ENCODE assay signal across 8 mouse cellular contexts in genomic region chr13:98298833-98299758, GRCm38 (mm10). TPM values are rescaled to one million over a fixed set of nuclear protein-coding genes. Genes with fewer than 3 reads are reported as not detected.
DNase-seq lines count a peak whose midpoint lies in the region; ATAC-seq and TF ChIP-seq lines count a peak whose summit lies in the region.

No protein-coding gene starts in this region.

- peak; percentile 71 for TF ChIP-seq RAD21 in MEL (IDR thresholded peaks at IDR 0.05; ENCODE audit: low read depth, low read length)

- H3K27me3 ChIP-seq in MEL (ENCODE audit: control insufficient read depth in 1 of 2, insufficient read depth in 2 of 2, low read length in 2 of 2): no peaks in the 10 kb centered on the region
- no peaks in the 10 kb centered on the region for H3K27me3 ChIP-seq in forebrain, embryonic 16.5 days (replicated peaks; ENCODE audit: control insufficient read depth, insufficient read depth, low read length)
- no peaks in the 10 kb centered on the region for H3K27me3 ChIP-seq in lung, postnatal 0 days (replicated peaks; ENCODE audit: insufficient read depth, low read length)

- no peak overlapping the region for H3K4me3 ChIP-seq in MEL (ENCODE audit: control insufficient read depth in 1 of 2, insufficient read depth in 1 of 2, low read depth in 2 of 2, low read length in 2 of 2)
- H3K4me3 ChIP-seq in forebrain, embryonic 16.5 days (replicated peaks; ENCODE audit: low read length): no peak overlapping the region
- H3K4me3 ChIP-seq in lung, postnatal 0 days (ENCODE audit: low read depth, low read length): no peak overlapping the region

- WGBS in forebrain, embryonic 16.5 days: 45% methylated on average over 21 of the region's 21 CpGs
- 54% methylated on average over 21 of the region's 21 CpGs for WGBS in lung, postnatal 0 days

- H3K4me1 ChIP-seq in MEL (ENCODE audit: control insufficient read depth in 1 of 2, insufficient read depth in 2 of 2, low read length in 2 of 2): no peaks in the 10 kb centered on the region; a peak in 1 of 4 replicates
- H3K4me1 ChIP-seq in forebrain, embryonic 16.5 days (replicated peaks; ENCODE audit: control insufficient read depth, insufficient read depth, low read length): 0 out of 2 replicates have a peak, but pooled peaks cover 2% of the 10 kb centered on the region
- no peaks in the 10 kb centered on the region for H3K4me1 ChIP-seq in lung, postnatal 0 days (ENCODE audit: insufficient read depth, low read depth, low read length)

- peak; percentile 82 for ATAC-seq in forebrain, embryonic 16.5 days
- peak; percentile 76 to 90 for ATAC-seq in hematopoietic stem cell, adult 5-6 weeks (replicated peaks in 1 of 2; ENCODE audit: insufficient read depth in 1 of 2, low FRiP score in 2 of 2, low TSS enrichment in 1 of 2, low read depth in 1 of 2, poor library complexity in 2 of 2, severe bottlenecking in 2 of 2)
- ATAC-seq in lung, postnatal 0 days: peak; percentile 84

- H3K27ac ChIP-seq in MEL (ENCODE audit: control insufficient read depth, low read depth, low read length): no peak overlapping the region
- H3K27ac ChIP-seq in forebrain, embryonic 16.5 days (ENCODE audit: low read length): no peak overlapping the region
- no peak overlapping the region for H3K27ac ChIP-seq in lung, postnatal 0 days (ENCODE audit: low read length)

- H3K79me2 ChIP-seq in MEL (ENCODE audit: control insufficient read depth, insufficient read depth, low read length, poor library complexity): no peaks in the 10 kb centered on the region

- TF ChIP-seq CTCF in MEL (IDR thresholded peaks at IDR 0.05 in 2 of 3, conservative IDR thresholded peaks at IDR 0.05 in 1 of 3; ENCODE audit: control insufficient read depth in 1 of 3, insufficient read depth in 1 of 3, low read depth in 2 of 3, low read length in 3 of 3, poor library complexity in 1 of 3, severe bottlenecking in 1 of 3): peak; percentile 45 to 68 (median 63); a peak in 5 of 6 replicates
- peak; percentile 82 for TF ChIP-seq CTCF in lung, postnatal 0 days (IDR thresholded peaks at IDR 0.05)

- H3K9ac ChIP-seq in MEL (ENCODE audit: control insufficient read depth, low read depth, low read length, poor library complexity, severe bottlenecking): no peak overlapping the region
- H3K9ac ChIP-seq in forebrain, embryonic 16.5 days (replicated peaks; ENCODE audit: low read depth, low read length): peak overlapping the region; percentile 39
- no peak overlapping the region for H3K9ac ChIP-seq in lung, postnatal 0 days (replicated peaks; ENCODE audit: low read depth)

- no peaks in the 10 kb centered on the region for H3K36me3 ChIP-seq in MEL (ENCODE audit: control insufficient read depth in 1 of 2, insufficient read depth in 2 of 2, low read length in 2 of 2)
- no peaks in the 10 kb centered on the region for H3K36me3 ChIP-seq in forebrain, embryonic 16.5 days (ENCODE audit: control insufficient read depth, insufficient read depth)
- H3K36me3 ChIP-seq in lung, postnatal 0 days (ENCODE audit: insufficient read depth, low read length): no peaks in the 10 kb centered on the region

- DNase-seq in MEL (ENCODE audit: low read depth, low spot score): peak; percentile 86
- peak; percentile 57 for DNase-seq in cerebellum, adult 11-12 months
- peak; percentile 58 to 84 for DNase-seq in layer of hippocampus, adult 8-10 months (ENCODE audit: low spot score in 2 of 2)
- peak; percentile 88 for DNase-seq in lung, postnatal 0 days (ENCODE audit: low spot score)
- peak; percentile 72 for DNase-seq in ovary, postnatal 36 days (ENCODE audit: low spot score)
- DNase-seq in thymus, postnatal 25 days: peak; percentile 60

- H3K9me3 ChIP-seq in MEL (replicated peaks; ENCODE audit: insufficient read depth, low read length): no peaks in the 10 kb centered on the region
- no peaks in the 10 kb centered on the region for H3K9me3 ChIP-seq in forebrain, embryonic 16.5 days (ENCODE audit: control insufficient read depth, low read length)
- H3K9me3 ChIP-seq in lung, postnatal 0 days (ENCODE audit: low read length): no peaks in the 10 kb centered on the region

- TF ChIP-seq EP300 in MEL (IDR thresholded peaks at IDR 0.05; ENCODE audit: low read depth in 1 of 2, low read length in 2 of 2): no peak
- TF ChIP-seq EP300 in lung, postnatal 0 days (IDR thresholded peaks at IDR 0.05): no peak

- no peak for TF ChIP-seq POLR2A in MEL (IDR thresholded peaks at IDR 0.05; ENCODE audit: control insufficient read depth in 1 of 2, insufficient read depth in 1 of 2, low read depth in 1 of 2, low read length in 2 of 2, poor library complexity in 1 of 2)

- H3K4me2 ChIP-seq in forebrain, embryonic 16.5 days (ENCODE audit: low read length): peak overlapping the region; percentile 42
- H3K4me2 ChIP-seq in lung, postnatal 0 days (replicated peaks; ENCODE audit: low read depth, low read length): no peak overlapping the region

TF ChIP-seq in MEL, 35 proteins besides CTCF, POLR2A, EP300 and RAD21:
- TF ChIP-seq ZC3H11A (IDR thresholded peaks at IDR 0.05; ENCODE audit: low read depth, low read length): peak; percentile 44
- no peak for TF ChIP-seq ELF1 (IDR thresholded peaks at IDR 0.05; ENCODE audit: low read depth, low read length)
- no peak for TF ChIP-seq TBP (IDR thresholded peaks at IDR 0.05; ENCODE audit: low read depth, low read length)
- peak; percentile 50 for TF ChIP-seq SMC3 (IDR thresholded peaks at IDR 0.05; ENCODE audit: low read depth, low read length)
- TF ChIP-seq POLR2AphosphoS5 (IDR thresholded peaks at IDR 0.05; ENCODE audit: borderline replicate concordance, low read depth, low read length): no peak
- no peak for TF ChIP-seq MYC (IDR thresholded peaks at IDR 0.05; ENCODE audit: low read depth, low read length)
- no peak for TF ChIP-seq E2F4 (IDR thresholded peaks at IDR 0.05; ENCODE audit: borderline replicate concordance, low read depth, low read length)
- no peak for TF ChIP-seq KAT2A (conservative IDR thresholded peaks at IDR 0.05; ENCODE audit: low read depth, low read length)
- no peak for TF ChIP-seq RCOR1 (IDR thresholded peaks at IDR 0.05; ENCODE audit: low read depth, low read length)
- TF ChIP-seq CHD2 (IDR thresholded peaks at IDR 0.05; ENCODE audit: low read length): no peak
TF ChIP-seq in MEL: peak in this region for 2.

RNA-seq across cellular contexts. Expression of gene Btf3, which starts 17.7 kb away (rescaled TPM):
- total RNA-seq in MEL (2012; rRNA removed): 1,152 and 1,208 TPM in 2 replicates
- 1,000 to 10,000 TPM in 1 of 2 experiments, 100 to 1,000 TPM in 1; 227 to 1,291 TPM for polyA plus RNA-seq in MEL (2012; ENCODE audit: insufficient read depth in 1 of 2, insufficient read length in 2 of 2, low read depth in 1 of 2, low replicate concordance in 2 of 2, missing spikeins in 1 of 2)
- polyA plus RNA-seq in forebrain, embryonic 16.5 days (2015; fragmentation: Nextera tagmentation; extraction: Ambion mirVana): 536 and 561 TPM in 2 replicates
- 1,706 and 2,199 TPM in 2 replicates for total RNA-seq in hematopoietic stem cell, adult 5-6 weeks (2017)
- total RNA-seq in layer of hippocampus, adult 8-10 months (2022): 100 to 1,000 TPM; 157 to 207 (median 184) TPM
- polyA plus RNA-seq in lung, postnatal 0 days (2015; fragmentation: Nextera tagmentation; extraction: Ambion mirVana): 499 and 511 TPM in 2 replicates

RNA-seq across cellular contexts. Expression of gene Gm21976, which starts 19.4 kb away (rescaled TPM):
- not detected in 2 replicates for total RNA-seq in MEL (2012; rRNA removed)
- polyA plus RNA-seq in MEL (2012; ENCODE audit: insufficient read depth in 1 of 2, insufficient read length in 2 of 2, low read depth in 1 of 2, low replicate concordance in 2 of 2, missing spikeins in 1 of 2): not detected
- not detected in 2 replicates for polyA plus RNA-seq in forebrain, embryonic 16.5 days (2015; fragmentation: Nextera tagmentation; extraction: Ambion mirVana)
- not detected in 2 replicates for total RNA-seq in hematopoietic stem cell, adult 5-6 weeks (2017)
- not detected for total RNA-seq in layer of hippocampus, adult 8-10 months (2022)
- polyA plus RNA-seq in lung, postnatal 0 days (2015; fragmentation: Nextera tagmentation; extraction: Ambion mirVana): 0.38 TPM in 1 of 2 replicates, not detected in the other

RNA-seq across cellular contexts. Expression of gene Ankra2, which starts 36.2 kb away (rescaled TPM):
- total RNA-seq in MEL (2012; rRNA removed): 8.1 and 10.4 TPM in 2 replicates
- polyA plus RNA-seq in MEL (2012; ENCODE audit: insufficient read depth in 1 of 2, insufficient read length in 2 of 2, low read depth in 1 of 2, low replicate concordance in 2 of 2, missing spikeins in 1 of 2): 10 to 100 TPM in 1 of 2 experiments, not detected in 1; 14.7 TPM
- 55.9 and 65.2 TPM in 2 replicates for polyA plus RNA-seq in forebrain, embryonic 16.5 days (2015; fragmentation: Nextera tagmentation; extraction: Ambion mirVana)
- 18.8 and 22.5 TPM in 2 replicates for total RNA-seq in hematopoietic stem cell, adult 5-6 weeks (2017)
- total RNA-seq in layer of hippocampus, adult 8-10 months (2022): 10 to 100 TPM; 42.8 to 50.4 (median 49.4) TPM
- 22.1 and 24.2 TPM in 2 replicates for polyA plus RNA-seq in lung, postnatal 0 days (2015; fragmentation: Nextera tagmentation; extraction: Ambion mirVana)

RNA-seq across cellular contexts. Expression of gene Utp15, which starts 36.3 kb away (rescaled TPM):
- 50.8 and 60.8 TPM in 2 replicates for total RNA-seq in MEL (2012; rRNA removed)
- 10 to 100 TPM in 1 of 2 experiments, not detected in 1; 40.3 TPM for polyA plus RNA-seq in MEL (2012; ENCODE audit: insufficient read depth in 1 of 2, insufficient read length in 2 of 2, low read depth in 1 of 2, low replicate concordance in 2 of 2, missing spikeins in 1 of 2)
- polyA plus RNA-seq in forebrain, embryonic 16.5 days (2015; fragmentation: Nextera tagmentation; extraction: Ambion mirVana): 37.3 and 38.9 TPM in 2 replicates
- total RNA-seq in hematopoietic stem cell, adult 5-6 weeks (2017): 44.9 and 45.7 TPM in 2 replicates
- 10 to 100 TPM; 22.2 to 25.0 (median 24.2) TPM for total RNA-seq in layer of hippocampus, adult 8-10 months (2022)
- 8.4 and 8.7 TPM in 2 replicates for polyA plus RNA-seq in lung, postnatal 0 days (2015; fragmentation: Nextera tagmentation; extraction: Ambion mirVana)

RNA-seq across cellular contexts. Expression of gene Foxd1, which starts 54.9 kb away (rescaled TPM):
- not detected in 2 replicates for total RNA-seq in MEL (2012; rRNA removed)
- not detected for polyA plus RNA-seq in MEL (2012; ENCODE audit: insufficient read depth in 1 of 2, insufficient read length in 2 of 2, low read depth in 1 of 2, low replicate concordance in 2 of 2, missing spikeins in 1 of 2)
- polyA plus RNA-seq in forebrain, embryonic 16.5 days (2015; fragmentation: Nextera tagmentation; extraction: Ambion mirVana): 0.46 and 0.50 TPM in 2 replicates
- total RNA-seq in hematopoietic stem cell, adult 5-6 weeks (2017): not detected in 2 replicates
- total RNA-seq in layer of hippocampus, adult 8-10 months (2022): 1 to 10 TPM in 3 of 4 experiments, under 1 TPM in 1; 0.74 to 1.3 (median 1.2) TPM
- 0.05 TPM in 2 replicates for polyA plus RNA-seq in lung, postnatal 0 days (2015; fragmentation: Nextera tagmentation; extraction: Ambion mirVana)
